Mouse (Mus musculus) lung, postnatal 0 days (tissue): ENCODE data around the gene Samd4b.

ENCODE experiments used
- CTCF ChIP-seq: IDR thresholded peaks from 2 replicates; pipeline ENCODE4 v1.5.1; 2016; ENCODE audit warnings: antibody characterized with exemption, mild to moderate bottlenecking
- EP300 ChIP-seq: IDR thresholded peaks from 2 replicates; pipeline ENCODE4 v1.6.1; 2016; ENCODE audit warnings: antibody characterized with exemption, mild to moderate bottlenecking, control low read depth

GRCm38 (mm10) chr7:28546649-28547048 lies 51.3 kb downstream of the Samd4b start:
- no peak for TF ChIP-seq CTCF
- no peak for TF ChIP-seq EP300
